Mouse (Mus musculus) layer of hippocampus, postnatal 36 days (tissue): ENCODE data around the gene Tifab. TPM values are rescaled to one million over a fixed set of nuclear protein-coding genes. Genes with fewer than 3 reads are reported as not detected.
"Not testable (repeated sequence)": the region's sequence is repeated elsewhere in the genome, so short reads cannot be mapped to it uniquely, and the experiment has no call there.

Experiments used
- DNase-seq, 2 experiments: peaks; one replicate each; pipeline ENCODE4 v3.0.0; 2022
- total RNA-seq, 2 experiments: library from RNA; stranded (reverse); gene quantifications; 2 replicates each; pipeline ENCODE4 v1.2.3; 2021

Tifab gene
- total RNA-seq = 1 to 10 TPM; 1.6 TPM

DNA sequence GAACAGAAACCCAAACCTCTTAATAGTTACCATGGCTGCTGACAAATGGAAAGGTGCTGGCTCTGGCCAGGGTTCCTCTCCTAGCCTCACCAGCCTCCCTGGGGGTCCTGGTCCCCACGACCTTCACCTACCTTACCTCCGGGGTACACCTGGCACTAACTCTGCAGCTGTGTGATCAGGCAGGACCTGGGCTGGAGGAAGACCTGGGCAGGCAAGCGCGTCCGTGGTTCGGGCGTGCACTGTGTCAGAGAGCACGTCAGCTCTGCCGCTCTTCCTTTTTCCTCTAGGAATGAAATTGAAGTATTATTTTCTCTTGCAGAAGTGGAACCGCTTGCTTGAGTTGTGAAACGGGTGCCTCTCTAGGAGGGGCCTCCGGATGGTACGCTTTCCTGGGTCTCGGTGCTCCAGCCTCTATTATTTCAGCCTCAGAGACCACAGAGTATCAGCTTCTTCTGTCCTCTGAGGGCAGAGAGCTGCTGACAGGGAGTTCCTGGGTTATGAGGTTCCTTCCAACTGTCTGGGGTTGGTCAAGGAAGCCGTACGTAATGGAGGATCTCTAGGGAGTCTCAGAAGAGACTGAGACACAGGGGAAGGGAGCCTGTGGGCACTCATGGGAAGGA lies at the start of gene Tifab:
TSS of gene Tifab (minus strand) at position 470 of the 620 bp plus-strand sequence.
- no peak for DNase-seq

DNA sequence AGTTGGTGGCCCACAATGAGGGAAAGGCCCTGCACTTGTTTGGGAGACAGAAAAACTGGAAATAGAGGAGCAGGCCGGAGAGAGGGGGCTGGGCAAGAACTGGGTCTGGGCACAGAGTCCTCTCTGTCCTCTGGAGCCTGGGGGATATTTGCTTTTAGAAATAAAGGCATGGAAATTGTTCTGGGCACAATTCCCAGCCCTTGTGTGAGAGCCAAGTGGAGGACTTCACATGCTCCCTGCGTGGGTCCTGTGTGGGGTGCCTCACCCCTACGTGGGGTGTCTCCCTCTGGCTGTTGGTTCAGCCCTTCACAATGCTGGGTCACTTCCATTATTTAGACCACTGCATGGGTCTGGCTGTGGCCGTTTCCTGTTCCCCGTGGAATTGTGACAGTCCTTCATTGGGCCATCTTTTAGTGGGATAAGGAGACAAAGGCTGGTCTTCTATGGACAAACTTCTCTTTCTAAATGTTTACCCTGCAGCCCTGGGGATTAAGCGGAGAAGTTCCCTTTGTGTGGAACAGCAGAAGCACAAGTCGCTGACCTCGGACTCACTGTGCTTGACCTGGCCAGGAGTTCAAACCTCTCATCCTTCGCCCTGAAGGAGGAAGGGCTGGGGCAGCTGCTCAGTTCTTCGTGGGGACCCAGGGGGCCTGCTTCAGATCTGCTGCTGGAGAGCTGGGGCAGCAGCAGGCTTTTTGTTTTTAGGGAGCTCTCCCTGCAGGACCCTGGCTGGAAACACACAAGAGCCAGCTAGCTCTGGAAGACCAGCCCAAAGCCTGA lies 47.7 kb upstream of the Tifab start:
- DNase-seq = peak; percentile 46 to 62

DNA sequence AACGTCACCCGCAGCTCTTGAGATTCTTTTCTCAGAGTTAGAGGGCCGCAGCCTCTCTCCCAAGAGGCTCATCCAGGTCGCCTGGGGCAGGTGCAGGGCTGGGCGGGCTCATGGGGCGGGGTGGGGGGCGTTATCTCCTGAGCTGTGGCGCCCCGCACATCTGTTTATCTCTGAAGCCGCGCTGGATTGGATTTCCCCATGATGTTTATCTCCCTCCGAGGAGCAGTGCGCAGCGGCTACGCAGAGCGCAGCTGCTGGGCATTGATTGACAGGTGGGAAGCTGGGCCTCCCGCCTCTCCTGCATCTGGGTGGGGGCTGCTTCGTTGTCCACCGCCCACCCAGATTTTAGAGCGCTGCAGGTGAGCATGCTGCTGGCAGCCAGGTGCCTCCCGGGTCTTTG lies 44.9 kb upstream of the Tifab start:
- no peak for DNase-seq

DNA sequence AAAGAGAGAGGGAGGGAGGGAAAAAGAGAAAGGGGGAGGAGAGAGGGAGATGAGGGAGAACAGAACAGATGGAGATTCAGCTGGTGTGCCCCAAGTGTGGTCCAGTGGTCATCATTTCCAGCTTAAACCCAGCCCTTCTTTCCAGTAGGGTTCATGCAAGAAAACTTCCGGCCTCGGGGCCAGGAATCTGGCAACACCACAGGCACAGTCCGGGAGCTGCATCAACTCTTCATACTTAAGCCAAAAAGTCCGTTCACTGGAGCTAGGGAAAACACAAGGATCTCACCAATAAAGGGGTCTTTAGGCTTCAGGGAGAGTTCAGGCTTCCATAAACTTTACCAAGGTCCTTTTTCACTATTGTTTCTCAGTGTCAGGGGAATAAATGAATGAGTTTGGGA lies 44.2 kb upstream of the Tifab start:
- no peak for DNase-seq

DNA sequence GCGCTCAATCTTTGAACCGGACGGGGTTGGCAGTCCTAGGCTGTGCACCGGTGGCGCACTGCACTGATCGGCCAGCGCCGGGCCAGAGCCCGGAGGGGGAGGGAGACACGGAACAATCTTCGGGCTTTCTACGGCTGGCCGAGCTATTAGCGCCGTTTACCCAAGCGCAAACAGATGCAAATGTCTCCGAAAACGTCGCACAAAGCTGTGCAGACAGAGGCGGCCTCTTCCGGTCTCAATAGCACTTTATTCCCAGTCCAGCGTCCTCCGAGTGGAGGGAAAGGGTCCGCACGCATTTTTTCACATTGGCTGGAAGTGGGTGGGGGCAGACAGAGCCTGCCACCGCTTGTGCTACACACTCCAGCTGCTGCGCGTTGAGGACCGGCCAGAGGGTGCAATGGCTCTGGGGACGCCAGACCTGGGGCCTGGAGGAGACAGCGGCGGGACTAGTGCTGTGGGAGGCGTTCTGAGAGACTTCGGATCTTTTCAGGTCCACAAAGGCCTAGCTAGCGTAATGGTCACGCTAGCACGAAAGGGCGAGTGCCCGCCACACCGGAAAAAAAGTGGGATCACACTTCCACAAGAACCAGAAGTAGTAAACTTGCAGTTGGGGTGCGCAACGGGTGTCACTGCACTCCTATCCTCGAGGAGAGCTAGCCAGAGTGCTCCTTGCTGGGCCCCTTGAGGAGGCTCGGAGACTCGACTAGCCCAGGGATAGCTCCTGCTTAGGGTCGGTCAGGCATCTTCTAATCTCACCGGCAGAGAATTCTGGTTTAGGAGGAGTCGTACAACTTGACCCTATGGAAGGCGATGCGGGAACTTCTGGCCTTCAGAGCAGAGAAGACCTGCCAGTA lies 43.5 kb upstream of the Tifab start:
- peak; percentile 24 to 55 for DNase-seq

DNA sequence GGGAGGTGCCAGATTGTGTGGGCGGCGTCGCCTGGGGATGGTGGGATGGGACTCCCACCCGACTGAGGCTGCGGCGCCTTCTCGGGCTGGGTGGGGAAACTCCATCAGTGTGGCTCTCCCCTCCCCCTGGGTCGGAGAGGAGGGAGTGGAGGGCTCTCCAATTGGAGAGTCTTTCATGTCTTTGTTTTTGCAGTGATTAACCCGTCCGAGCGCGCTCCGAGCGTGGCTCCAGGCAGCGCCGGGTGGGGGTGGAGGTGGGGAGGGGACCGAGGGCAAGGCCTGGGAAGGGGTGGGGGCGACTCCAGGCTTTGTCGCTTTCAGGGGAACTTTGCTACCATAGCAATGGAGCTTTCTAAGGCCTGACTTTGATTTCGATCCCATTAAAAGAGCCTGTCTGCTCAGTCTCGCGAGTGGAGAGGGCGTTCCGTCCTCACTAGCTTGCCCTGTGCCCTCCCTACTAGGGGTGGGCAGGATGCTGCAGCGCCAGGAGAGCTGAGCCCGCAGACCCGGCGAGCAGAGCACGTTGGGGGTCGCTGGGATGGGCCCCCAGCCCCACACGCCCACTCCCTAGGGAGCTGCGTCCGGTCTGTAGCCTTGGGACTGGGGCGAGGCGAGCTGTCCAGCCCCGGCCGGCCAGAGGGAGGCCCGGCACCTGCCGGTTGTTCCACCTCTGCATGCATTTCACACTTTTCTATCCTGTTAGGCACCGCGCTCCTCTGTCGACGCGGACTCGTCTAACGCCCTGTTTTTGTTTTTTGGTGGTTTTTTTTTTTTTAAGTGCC lies 42.6 kb upstream of the Tifab start:
- DNase-seq = peak; percentile 8 to 22

DNA sequence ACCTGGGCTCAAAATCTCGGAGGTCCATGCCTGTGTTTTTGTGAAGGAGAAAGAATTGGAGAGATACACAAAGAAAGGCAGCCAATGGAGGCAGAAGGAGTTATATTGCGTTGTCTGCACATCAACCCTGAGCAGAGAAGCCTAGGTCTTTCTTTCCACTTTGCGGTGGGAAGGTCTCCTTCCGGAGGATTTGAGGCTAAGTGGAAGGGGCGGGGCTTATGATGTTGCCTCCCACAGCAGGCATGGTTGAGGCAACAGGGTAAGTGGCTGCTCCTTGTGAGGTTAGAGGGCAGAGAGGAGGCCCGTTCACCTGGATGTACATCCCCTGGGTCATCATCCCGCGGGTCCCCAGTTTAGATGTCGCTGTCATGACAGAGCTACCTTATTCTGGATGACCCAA lies 40.6 kb upstream of the Tifab start:
- DNase-seq = no peak

DNA sequence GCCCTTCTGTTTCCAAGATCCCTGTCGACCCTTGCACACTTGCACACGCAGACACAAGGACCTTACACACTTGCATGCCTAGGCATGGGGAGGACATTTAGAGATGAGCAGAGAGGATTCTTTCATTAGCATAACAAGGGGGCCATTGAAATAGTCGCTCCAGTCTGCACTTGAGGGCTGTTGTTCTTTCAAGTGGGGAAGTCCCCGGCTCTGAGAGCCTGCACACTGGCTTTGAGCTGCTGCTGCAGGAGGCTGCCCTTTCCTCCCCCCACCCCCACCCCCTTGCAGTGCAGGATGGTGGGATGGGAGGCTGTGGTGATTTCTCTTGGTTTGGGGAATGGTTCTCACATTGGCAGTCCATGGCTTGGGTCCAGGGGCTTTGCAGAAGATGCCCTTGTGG lies 37.4 kb upstream of the Tifab start:
- no peak for DNase-seq

DNA sequence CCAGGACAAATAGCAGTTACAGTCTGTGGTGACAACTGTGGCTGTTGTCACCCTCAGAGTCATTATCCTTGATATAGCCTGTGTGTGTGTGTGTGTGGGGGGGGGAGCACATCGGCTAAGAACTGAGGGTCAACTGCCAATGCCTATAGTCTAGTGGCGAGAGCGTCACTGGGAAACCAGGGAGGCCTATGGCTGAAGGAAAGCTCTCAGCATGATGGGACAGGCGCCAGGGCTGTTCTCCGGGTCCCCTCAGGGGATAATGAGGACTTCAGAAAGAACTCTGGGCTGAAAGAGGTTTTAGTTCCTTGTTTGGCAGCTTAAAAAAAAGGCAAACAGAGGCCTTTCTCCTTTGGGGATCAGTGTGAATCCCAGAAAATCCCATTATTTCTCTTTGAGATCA lies 35.9 kb upstream of the Tifab start:
- DNase-seq = no peak

DNA sequence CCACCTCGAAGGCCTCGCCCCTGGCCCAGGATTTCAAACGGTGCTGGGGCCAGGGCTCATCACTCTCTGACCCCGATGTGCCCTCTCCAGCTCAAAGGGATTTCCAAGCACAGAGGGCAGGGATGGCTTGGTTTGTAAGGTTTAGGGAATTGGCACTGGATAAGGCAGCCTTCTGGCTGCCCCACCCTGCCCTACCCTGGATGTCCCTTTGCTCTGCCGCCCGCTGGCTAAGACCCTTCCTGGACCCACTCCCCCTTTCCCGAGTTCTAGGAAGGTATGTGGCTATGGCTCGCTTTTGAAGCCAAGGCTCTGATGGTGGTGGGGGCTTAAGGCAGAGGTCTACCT lies 30.4 kb upstream of the Tifab start:
- no peak for DNase-seq

DNA sequence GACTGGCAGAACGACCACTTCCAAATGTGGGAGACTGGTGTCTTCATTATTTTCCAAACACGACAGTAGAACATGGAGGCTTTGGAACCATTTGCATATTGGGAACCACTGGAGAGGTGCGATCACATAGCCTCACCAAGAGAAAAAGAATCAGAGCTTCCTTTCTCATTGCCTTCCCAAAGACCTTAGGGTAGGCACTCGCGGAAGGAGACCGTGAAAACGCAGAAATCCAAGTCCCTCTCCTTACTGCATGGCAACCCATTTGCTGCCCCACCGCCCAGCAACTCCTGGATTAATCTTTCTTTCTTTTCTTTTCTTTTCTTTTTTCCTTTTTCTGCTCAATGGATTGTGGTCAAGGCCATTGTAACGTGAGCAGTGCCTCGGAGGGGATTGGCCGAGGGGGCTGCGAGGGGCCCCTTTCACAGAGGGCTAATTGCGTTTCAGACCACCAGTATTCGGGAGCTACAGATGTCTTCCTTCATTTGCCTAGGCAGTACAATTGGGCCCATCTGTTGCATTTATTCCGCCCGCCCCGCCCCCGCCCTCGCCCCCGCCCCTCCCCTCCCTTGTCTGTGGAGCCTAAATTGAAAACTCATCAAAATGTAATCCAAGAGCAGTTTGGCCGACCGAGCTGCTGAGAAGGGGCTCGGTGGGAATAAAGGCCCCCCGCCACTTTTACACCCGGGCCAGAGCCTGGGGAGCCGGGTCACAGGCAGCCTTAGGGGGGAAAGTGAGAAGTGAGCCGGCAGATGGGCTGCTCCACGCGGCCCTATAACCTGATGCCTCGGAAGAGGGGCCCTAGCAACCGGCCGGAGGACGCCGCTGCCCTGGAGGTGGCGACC lies 29.8 kb upstream of the Tifab start:
- DNase-seq = no peak

DNA sequence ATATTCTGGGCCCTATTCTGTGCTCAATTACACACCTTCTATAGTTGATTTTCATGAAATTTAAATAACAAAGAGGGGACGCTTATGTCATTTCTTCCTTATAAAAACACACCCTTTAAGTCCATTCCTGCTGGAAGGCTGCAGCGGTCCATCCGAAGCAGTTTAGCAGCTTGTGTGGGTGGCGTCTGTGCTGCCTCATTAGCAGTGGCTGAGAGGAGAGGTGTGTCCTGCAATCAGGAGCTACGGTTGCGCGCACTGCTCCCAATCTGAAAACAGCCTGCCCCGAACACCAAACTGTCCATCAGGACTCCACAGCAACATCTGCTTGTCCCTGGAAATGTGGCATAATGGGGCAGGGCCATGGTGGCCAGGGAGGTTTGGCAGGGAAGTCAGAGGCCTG lies 20.8 kb upstream of the Tifab start:
- DNase-seq = no peak

DNA sequence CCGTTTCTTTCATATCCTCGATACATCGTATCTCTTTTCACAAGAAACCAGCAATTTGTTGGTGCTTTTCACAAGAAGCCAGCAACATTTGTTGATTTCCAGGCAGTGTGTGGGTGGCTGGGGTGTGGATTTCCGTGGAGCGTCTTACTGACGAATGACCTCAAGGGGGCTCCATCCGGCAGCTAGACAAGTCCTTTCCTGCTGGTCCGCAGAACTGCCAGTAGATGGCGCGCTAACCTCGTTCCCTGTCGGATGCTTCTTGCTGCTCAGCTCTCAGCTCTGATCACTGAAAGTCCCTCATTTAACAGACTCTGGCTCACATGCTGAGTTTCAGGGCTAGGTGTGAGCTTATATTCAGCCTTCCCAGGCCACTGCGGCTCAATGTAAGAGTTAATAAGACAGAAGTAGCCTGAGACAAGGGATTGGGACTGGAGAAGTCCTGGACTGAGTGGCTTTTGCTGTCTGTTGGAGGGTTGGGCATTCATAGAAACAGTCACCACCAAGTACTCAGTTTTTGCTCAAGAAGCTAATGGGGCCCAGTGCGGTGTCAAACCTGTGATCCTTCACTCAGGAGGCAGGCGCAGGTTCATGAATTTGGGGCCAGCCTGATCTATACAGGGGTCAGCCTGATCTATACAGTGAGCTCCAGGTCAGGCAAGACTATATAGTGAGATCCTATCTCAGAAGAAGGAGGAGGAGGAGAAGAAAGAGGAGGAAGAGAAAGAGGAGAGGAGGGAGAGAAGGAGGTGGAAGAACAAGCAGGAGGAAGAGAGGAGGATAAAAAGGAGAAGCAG lies 19.0 kb upstream of the Tifab start:
- DNase-seq = peak; percentile 87 to 89

DNA sequence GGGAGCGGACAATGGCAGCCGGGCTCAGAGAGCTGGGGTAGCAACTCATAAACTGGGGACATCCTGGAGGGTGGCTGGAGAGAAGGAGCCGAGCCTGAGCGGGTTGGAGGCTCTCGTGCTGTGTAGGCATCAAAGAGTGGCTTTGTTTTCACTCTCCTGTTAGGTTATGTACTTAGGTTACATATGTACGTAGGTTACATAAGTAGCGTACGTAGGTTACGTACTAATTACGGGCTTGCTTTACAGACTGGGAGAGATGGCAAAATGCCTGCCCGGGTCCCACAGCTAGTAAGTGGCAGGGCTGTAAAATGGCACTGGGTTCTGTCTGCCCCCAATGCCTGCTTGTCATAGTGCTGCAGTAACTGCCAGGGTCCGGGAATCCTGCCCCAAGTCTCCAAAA lies 18.3 kb upstream of the Tifab start:
- no peak for DNase-seq

DNA sequence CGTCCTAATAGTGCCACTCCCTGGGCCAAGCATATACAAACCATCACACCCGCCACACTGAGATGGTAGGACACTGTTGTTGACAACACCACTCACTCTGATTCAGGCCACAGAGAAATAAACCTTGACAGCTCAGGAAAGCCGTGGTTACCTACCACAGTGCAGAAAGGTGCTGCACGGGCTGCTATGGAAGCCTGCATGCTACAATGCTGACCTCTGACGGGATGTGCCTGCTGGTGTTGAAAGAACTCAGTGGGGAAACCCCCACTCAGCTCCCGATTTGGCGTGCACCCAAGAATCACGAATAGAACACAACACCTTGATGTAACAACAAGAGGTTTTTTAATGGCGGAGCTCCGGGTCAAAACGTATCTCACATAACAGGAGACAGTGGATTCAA lies 17.1 kb upstream of the Tifab start:
- not testable (repeated sequence) for DNase-seq

DNA sequence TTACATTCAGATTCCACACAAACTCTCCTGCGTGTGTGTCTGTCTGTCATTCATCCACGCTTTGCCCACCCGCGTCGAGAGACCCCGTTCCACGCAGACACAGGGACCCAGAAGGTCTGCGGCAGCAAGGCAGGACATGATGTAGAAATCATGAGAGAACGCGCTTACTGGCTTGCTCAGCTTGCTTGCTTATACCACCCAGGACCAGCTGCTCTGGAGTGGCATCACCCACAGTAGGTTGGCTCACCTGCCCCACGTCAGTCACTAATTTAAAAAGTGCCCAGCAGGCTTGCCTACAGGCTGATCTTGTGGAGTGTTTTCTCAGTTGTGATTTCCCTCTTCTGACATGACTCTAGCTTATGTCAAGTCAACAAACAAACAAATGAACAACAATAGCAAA lies 15.5 kb upstream of the Tifab start:
- DNase-seq = not testable (repeated sequence)

DNA sequence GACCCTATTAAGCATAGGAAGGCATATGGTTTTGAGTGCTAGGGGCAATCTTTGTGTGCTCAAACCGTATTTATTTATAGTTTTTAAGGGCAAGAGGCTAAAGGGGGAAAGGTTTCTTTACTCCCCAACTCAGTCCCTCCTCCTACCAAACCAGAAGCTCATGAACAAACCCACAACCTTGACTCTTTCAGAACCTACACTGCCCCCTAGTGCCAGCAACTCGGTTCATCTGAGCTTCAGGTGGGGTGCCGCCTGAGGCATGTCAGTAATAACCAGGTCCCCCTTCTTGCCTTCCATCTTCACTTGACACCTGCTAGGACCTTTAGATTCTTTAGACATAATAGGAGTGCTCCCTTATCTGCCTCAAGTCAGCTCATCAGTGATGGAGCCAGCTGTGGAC lies 12.5 kb upstream of the Tifab start:
- no peak for DNase-seq

DNA sequence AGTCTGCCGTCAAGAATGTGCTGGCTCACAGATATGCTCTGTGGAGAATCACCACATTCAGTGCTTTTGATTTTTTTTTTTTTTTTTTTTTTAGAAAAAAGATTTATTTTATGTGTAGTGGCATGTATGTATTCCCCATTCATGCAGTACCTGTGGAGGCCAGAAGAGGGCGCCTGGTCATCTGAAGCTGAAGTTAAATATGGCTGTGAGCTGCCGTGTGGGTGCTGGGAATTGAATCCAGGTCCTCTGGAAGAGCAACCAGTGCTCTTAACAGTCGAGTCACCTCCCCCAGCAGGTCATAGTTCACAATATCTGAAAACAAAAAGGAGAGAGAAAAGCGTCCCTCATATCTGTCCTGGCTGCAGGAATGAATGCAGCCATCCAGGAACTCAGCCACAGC lies 11.0 kb upstream of the Tifab start:
- DNase-seq = no peak

DNA sequence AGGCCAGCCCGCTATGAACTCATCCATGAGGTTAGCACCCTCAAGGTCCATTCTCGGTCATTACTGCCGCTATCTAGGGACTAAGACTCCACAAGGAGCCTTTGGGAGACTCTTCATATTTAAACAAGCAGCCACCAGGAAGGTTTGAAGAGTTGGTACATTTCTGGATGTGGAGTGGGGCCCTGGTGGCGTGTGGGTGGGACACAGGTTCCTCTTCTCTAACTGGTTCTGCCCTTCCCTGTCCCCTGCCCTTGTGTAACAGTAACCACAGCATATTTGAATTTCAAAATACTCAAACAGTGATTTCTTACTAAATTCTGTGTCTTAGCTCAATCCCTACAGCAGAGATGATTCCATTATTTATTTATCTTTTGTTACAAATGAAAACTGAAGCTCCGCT lies 5.0 kb upstream of the Tifab start:
- no peak for DNase-seq

DNA sequence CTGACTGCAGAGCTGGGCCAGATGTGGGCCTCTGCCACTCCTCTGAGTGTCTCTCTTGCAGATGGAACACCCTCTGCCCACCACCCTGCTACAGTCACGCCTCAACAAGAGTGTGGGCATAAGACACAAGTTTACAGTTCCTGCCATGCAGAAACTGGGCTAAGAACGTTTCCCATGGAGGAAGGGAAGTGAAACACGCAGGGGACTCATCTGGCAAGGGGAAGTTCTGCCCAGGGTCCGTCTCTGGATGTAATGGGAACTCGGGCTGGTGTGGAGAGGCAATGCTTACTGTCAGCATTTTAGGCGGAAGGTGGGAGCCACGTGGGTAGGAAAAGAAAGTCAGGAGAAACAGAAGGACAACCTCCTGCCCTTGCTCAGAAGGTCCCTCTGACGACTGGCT lies 2.7 kb upstream of the Tifab start:
- no peak for DNase-seq

DNA sequence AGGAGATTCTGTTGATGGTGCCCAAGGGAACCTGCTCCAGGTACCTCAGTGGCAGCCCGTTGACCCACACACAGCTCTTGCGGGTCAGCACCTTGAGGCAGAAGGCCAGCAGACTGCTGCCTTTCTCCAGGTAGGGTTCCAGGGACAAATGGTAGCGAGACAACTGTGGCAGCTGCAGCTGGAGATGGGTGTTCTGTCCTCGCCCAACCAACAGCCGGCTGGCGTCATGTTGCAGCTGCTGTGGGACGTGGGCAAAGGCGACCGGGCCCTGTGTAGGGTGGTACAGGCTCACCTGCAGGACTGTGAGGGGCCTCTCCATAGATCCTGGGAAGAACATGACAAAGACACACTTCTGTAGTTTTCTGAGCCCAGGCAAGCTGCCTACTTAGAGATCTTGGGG lies 2.4 kb downstream of the Tifab start:
- DNase-seq = no peak
